Mouse (Mus musculus): ENCODE measurements at regions not wholly inside any gene's neighbourhood (a gene's known extent, or its start where the extent isn't known, plus 50 kb on each side); places are given as distances from the start of the nearest gene placed in this dataset.

DNA sequence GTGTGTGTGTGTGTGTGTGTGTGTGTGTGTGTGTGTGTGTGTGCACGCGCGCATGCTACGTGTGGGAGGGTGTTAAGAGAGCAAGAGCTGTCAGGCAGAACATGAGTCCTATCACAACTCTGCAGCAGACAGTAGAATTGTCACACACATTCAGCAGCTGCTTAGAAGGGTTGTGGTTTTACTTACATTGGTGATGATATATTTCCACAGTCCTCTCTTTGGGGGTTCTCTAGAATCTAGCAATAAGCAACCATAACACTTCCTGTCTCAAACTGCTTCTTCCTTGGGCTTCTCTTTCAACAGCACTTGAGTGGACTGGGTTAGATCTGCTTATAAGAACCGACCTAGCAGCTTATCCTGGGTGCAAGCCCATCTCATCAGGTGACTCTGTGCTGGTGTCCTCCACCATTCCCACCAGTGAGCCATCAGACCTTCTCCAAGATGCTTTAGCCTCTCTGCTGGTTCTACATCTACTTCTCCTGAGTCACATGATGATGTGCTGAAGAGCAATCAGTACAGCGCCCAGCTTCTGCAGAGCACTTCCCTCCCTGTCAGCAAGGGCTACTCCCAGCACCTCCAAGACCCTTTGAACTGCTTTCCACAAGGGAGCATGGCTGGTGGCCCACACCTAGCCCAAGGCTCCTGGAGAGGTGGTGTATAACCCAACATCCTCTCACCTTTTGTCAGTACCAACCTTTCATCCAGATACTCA is 222.6 kb downstream of the Wdr11 start:
- no peak for DNase-seq (ENCODE audit: low read depth, low spot score)

DNA sequence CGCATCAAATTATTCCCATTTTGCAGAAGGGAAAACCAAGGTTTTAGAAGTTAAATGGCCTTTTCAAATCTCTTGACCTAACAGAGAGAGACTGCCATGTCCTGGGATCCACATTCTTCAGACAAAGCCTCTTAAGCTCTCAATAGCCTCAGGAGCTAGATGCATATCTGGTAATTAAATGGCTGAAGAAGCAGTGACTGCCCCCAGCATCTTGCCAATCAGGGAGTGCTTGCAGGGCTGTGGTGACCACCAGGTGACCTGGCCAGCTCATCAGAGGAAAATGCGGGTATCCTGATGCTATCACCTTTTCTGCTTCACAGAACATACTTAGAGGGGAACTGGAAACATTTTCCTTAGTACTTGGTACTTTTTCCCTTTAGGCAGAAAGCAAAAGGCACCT is 227.2 kb downstream of the Wdr11 start:
- no peak for DNase-seq (ENCODE audit: low read depth, low spot score)

DNA sequence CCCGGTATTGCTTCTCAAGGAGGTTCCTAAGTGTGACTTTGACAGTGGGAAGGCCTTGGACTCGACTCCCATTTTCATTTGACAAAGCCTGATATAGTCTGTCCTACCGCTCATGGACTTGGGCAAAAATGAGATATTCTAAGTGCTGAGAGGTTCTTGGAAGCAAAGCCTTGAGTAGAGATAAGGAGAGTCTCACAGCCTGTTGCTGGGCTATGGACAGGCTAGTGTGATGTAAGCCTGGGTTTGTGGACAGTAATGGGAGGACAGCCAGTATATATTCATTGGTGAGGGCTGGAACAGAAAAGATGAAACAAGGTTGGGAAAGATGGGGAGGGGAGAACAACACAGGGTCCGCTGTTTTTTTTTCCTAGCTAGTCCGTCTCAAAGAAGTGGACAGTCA is 228.0 kb downstream of the Wdr11 start:
- DNase-seq (ENCODE audit: low read depth, low spot score), result no peak

DNA sequence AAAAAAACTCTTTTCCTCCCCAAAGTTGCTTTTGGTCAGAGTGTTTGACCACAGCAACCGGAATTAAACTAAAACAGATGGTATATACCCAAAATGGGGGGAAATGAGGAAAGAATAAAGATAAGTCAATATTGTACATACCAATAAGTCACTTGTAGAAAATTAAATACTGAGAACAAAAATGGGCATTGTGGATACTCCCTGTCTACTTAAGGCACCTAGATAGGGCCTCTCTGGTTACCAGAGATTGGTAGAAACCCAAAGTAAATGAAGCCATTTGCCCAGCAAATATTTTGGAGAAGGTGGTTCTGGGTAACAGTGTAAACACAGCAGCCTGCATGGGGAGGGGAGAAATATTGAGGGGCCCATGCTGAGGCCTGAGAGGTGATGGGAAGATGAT is 237.3 kb downstream of the Wdr11 start:
- no peak for DNase-seq (ENCODE audit: low read depth, low spot score)

DNA sequence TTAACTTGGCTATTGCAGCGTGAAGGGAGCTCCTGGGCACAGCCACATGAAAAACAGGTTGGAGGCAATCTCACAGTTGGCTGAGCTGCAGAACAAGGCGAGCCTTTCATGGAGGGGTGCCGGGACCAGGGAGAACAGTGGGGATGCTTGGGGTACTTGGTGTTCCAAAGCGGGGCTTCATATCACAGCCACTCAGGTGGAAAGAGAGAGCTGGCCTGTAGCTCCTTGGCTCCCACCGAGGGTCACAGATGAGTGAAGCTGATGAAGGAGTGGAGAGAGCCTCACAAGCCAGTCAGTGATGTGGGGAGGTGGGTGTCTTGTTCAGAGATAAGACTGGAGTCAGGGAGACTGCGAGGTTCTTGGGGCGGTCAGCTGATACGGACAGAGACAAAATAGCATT is 241.2 kb downstream of the Wdr11 start:
- no peak for DNase-seq (ENCODE audit: low read depth, low spot score)

DNA sequence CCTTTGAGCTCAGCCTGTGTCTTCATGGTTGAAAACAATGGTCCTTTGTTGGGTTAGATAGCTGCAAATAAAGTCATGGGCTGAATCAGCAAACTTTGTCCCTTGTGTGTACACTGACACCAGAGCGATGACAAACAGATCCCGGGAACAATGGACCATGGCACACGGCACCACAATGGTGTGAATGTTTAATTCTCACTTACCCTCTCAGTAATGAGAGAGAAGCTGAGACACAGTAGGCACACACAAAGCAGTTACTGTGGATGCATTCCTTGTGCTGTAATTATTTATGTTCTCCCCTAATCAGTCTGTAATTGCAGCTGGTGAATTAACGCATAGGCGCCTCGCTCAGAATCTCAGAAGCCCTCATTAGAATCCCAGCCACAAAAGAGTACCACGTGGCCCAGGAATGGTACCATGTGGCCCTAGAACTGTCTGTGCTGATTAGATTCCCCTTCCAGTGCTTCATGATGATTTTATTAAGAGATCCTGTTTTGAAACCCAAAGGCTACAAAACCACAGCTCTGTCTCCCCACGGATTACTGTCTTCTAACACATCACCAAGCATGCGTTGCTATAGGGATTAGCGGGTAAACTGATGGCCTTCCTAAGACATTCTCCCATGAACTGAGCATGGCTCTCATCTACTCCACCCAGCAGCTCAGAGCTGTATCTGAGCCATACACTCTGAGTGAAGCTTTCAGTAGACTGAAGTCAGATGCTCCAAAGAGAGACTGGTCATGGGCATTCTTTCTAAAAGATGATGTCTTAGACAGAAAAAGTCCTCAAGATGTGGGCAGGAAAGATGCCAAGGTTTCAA is 250.8 kb downstream of the Wdr11 start:
- DNase-seq (ENCODE audit: low read depth, low spot score), result no peak

DNA sequence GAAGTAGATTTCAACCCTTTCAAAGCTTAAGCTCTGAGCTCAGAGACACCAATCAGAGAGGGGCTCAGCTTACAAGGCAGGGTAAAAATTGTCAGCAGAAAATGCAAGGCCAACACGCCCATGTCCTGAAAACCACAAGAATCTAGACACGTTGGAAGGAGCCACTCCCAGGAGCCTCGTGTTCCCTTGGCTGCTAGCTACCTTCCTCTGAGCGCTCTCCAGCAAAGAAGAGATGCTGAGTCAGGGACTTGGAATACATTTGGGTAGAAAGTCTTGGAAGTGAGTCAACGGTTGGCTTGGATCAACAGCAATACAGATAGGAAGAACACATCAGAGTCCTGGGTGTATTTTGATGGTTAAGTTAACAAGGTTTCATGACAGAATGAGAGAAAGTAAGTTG is 255.5 kb downstream of the Wdr11 start:
- DNase-seq (ENCODE audit: low read depth, low spot score), result peak; percentile 23

DNA sequence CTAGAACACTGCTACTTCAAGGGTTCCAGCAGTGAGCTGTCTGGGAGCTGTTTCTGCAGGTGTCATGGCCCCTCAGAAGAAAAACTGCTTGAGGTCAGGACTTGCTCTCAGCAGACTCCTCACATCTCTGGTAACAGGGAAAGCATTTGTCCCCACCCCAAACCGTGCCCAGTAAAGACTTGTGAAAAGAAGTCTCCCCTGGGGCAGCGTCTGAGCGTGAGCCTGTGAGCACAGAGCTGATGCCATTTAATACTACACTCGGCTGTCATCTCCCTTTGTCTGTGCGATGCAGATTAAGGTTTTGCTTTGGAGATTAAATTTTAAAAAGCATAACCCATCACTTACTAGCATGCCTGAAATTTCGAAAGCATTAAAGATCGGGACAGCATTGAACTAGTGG is 261.9 kb downstream of the Wdr11 start:
- DNase-seq (ENCODE audit: low read depth, low spot score), result no peak

DNA sequence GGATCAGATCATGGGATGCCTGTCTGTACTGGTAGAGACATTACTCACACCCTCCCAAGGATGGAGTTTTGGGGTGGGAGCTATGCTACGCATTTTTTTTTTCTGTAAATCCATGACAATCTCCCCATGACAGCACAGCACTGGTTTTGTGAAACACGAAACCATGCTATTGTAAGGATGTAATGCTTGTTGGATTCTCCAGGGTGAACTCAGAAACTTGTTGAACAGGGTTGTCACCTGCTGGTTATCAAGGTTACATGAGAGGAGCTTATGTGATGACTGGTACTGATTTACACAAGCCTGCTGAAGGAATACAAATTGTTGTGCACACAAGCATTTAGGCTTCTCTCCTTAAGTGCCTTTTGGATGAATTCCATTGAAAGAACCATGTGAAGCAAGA is 263.3 kb downstream of the Wdr11 start:
- DNase-seq (ENCODE audit: low read depth, low spot score), result peak; percentile 6

DNA sequence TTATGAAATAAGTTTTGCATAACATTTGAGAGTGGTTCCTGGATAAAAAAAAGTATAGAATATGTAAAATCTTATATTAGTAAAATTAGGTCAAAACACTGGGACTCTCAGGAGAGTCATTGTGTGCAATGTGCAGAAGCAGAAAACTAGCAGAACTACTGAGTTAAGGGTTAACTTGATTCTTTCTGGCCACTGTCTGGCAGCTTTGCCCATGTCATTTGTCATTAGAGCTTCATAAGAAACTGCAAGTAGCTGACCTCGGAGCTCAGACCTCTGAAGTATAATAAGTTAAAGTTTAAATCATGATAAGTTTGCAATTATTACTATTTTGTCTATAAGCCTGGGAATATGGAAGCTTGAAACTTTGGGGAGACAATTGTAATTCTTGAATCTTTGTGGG is 271.3 kb downstream of the Wdr11 start:
- no peak for DNase-seq (ENCODE audit: low read depth, low spot score)

DNA sequence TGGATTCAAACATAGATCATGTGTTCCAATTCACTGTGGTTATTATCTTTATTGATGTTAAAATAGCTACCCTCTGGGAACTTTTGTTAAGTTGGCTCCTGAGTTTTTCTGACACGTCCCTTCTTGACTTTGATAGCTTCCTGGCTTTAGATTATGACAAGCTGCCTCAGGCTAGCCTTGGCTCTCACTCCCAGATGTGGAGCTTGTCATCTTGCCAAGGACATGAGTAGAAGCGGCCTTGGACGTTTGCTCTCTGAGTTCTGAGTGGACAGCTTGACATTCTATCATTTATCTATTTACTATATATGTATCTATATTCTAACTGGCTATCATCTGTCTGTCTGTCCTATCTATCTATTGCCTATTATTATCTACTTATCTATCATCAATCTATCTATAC is 273.9 kb downstream of the Wdr11 start:
- DNase-seq (ENCODE audit: low read depth, low spot score), result no peak

DNA sequence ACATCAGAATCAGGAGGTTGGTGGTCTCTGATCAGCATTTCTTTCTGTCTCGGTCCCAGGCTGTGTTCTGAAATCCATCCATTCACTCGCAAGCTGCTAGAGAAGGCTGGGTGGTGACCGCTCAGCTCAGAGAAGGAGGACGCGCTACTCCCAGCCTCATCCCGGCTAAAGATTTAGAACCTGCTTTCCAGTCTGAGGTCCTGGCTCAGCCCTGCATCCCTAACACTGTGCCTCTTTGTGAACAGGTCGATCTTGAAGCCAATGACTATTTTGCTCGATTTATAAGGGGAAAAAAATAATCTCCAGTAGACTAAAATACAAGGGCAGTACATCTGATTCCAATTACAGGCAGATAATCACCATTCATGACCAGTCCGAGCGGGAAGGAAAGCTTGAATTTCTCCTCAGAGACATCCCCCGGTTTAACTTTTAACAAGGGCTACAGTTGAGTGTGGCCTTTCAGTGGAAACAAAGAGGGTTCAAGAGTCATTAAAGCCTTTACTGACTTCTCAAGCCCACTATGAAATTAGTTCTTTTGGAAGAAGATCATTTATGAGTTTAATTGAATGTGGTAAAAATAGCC is 280.6 kb downstream of the Wdr11 start:
- DNase-seq (ENCODE audit: low read depth, low spot score), result no peak

DNA sequence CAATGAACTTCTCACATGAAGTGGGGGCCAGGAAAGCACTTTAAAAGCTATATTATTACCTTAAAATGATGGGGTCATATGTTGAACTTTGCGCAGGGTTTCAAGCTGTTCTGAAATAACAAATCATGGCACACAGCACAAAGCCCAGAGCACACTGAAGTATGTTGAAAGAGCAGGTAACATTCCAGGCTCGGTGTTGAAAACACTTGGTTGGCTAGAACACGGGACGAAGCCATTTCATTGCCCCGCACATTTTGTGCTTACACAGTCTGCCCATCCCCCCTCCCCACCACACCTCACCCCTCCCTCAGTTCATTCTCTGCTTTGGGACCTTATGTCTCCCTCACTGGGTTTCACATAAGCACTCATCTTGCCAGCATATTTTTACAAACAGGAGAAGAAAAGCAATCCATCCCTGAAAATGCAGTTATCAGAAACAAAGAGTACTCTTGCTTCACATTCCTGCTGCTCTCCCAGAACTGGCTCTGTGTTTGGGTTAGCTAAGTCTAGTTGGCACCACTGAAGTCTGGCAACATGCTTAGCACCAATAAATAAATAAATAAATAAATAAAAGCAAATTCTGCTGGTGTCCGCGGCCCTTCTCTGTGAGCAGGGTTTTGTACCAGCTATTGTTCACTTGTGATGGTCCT is 284.7 kb downstream of the Wdr11 start:
- DNase-seq (ENCODE audit: low read depth, low spot score), result no peak

DNA sequence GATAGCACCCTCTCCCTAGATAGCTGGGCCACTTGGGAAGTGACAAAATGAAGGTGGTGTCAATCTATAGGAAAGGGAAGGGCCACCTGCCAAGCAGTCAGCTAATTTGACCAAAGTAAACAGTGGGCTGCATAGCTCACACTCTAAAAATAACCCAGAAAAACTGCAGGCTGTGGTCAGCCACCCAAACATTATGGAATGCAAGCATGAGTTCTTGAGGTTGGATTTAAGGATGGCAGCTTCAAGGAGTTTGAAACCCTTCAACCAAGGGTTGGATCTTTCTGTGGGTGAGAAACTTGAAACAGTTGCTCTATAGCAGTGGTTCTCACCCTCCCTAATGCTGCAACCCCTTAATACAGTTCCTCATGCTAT is 285.2 kb downstream of the Wdr11 start:
- no peak for DNase-seq (ENCODE audit: low read depth, low spot score)

DNA sequence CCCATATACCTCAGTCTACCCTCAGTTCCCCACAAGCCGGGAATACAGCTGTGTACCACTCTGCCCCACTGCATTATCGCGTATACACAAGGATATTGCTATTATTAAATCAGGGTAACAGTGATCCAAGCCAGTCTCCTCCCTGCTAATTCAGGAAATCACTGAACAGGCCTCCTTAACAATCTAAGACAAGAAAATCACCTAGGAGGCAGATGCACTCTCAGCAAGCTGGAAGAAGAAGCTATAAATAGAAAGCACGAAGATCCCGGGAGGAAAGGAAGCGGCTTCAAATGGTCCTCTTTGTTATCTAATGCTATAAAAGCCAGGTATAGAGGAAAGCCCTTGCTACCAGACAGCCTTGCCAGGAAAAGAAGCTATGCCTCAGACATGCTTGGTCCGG is 304.6 kb downstream of the Wdr11 start:
- DNase-seq (ENCODE audit: low read depth, low spot score), result no peak

DNA sequence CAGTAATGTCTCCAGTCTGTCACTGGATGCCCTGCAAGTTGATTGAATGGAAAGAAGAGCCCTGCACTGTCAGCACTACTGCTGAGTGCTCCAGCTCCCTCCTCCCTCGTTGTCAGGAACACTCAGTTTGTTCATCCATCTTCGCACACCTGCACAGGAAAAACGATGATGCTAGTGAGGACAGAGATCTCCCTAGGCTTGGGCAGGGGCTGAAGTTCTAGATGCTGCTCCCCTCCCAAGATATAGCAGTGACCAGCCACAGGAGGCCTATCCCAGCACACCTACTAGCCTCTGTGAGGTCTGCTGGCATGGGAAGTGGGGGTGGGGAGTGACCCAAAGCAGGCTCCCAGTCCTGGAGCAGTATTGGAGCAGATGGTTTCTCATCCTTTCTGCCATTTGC is 305.8 kb downstream of the Wdr11 start:
- no peak for DNase-seq (ENCODE audit: low read depth, low spot score)

DNA sequence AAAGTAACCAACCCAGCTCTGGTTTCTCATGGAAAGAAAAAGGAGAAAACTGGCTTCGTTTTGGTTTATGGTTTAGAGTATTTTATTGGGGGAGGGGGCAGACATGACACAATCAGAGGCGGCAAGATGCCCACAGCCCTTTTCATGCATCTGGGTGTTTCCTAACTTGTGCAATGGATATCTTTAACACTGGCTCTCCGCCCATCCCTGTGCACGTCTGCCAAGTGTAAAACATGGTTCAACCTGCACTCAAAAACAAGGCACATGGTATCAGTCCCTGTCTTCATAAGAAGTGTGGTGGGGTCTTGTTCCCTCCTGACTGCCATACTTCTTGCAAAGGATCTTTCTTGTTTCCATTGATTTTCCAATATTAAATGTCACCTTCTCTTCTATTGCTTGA is 310.6 kb downstream of the Wdr11 start:
- no peak for DNase-seq (ENCODE audit: low read depth, low spot score)

DNA sequence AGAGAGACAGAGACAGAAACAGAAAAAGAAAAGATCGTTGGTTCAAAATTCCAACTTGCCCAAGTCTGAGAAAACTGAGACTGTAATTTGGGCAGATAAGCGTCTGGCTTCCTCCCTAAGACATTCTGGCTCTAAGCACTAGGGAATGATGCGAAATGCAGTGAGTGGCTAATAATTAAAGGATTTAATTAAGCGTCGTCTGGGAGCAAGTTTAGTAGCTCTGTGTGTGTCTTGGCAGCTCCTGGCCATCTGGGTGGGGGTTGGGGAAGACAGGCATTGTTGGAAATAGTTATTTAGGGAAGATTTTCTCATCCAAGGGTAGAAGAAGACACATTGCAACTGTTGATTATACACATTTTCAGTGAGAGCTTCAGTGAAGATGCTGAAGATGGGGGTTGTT is 311.5 kb downstream of the Wdr11 start:
- no peak for DNase-seq (ENCODE audit: low read depth, low spot score)

DNA sequence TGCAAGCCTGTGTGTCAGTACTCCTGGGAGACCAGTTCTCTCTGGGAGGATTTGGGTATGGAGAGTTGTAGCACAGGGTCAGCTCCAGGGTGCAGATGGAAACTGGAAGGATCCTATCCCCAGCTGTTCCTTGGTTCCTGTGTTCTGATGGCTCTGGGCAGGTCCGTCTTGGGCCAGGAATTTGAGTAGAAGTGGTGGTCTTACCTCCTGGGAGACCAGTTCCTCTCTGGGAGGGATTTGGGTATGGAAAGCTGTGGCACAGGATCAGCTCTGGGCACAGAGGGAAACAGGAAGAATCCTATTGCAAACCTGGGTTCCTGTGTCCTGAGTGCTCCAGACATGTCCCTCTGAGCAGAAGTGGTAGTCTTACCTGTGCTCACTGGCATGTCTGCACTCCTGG is 314.5 kb downstream of the Wdr11 start:
- no peak for DNase-seq (ENCODE audit: low read depth, low spot score)

DNA sequence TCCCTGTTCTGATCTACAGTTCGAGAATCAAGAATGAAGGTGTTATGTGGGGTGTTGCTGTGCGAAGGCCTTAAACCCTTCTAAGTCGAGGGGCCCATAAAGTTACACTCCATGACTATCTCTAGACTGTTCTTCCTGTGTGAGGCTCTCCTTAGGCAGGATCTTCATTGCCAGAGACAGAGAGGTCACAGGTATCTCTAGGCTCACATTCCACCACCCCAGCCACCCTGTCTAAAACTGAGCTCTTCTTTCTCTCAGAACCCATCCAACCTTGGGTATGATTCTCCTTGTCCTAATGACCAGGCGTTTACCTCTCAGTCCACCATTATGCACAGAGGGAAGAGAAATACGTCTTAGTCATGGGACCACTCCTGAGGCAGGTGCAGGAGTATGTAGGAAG is 317.2 kb downstream of the Wdr11 start:
- no peak for DNase-seq (ENCODE audit: low read depth, low spot score)

DNA sequence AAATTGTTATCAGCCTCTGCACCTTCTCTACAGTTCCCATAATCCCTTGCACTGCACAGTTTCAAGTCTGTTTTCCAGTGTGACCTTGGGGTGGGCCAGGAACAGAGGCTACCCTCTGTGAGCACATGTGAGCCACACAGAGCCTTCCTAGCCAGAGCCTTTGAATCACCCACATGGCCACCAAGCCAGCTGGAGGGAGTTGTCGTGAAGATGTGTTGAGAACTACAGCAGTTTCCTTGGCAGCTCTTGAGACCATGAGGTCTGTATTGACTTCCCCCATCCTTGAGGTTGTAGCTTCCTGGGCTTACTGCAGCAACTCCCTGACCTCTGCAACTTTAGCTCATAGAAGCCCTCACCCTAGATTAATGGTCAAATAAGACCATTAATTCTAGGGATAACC is 318.1 kb downstream of the Wdr11 start:
- no peak for DNase-seq (ENCODE audit: low read depth, low spot score)

DNA sequence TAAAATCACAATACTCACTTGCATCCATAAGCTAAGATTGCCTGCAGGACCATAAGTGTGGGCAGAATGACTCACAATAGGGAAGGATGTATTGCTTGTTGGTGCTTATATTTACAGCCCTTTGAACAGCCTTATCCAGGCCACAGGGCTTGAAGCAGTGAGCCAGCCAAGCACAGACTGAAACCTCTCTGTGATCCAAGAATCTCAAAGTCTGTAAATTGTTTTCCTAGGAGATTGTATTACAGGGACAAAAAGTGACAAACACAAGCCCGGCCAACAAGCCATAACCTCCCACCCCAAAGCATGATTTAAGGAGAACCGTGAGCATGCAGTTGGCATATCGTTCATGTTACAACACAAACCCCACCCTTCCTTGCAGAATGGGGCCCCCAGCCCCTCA is 319.2 kb downstream of the Wdr11 start:
- DNase-seq (ENCODE audit: low read depth, low spot score), result no peak

DNA sequence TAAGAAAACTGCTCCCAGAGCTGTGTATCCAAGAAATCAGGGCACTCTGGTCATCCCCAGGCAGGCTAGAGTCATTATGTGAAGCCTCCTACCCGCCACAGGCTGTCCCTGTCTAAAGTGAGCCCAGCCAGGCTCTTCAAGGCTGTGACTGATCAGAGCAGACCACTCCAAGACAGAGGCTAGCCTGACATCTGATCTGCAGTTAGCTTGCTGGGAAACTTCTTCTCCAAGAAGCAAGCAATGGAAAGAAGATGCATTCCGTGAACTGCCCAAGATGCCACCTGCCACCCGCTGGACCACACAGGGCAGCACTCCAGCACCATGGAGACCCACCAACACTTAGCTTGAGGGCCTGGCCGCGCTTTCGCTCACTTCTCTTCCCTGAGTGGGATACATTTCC is 323.2 kb downstream of the Wdr11 start:
- DNase-seq (ENCODE audit: low read depth, low spot score), result no peak

All from R1 (cell line).